Mouse (Mus musculus) olfactory bulb, adult 2 months (tissue): ENCODE measurements around the gene Camta2. TPM values are rescaled to one million over a fixed set of nuclear protein-coding genes. Genes with fewer than 3 reads are reported as not detected.

ENCODE experiments used
- H3K27ac ChIP-seq: fragments of 200-500 bp; 2 replicates; pipeline ENCODE4 v1.5.1; 2012; ENCODE audit warnings: low read depth, low read length; ENCODE audit not compliant: insufficient read depth
- H3K4me1 ChIP-seq: fragments of 200-500 bp; 2 replicates; pipeline ENCODE4 v1.6.1; 2012; ENCODE audit warnings: low read length; ENCODE audit not compliant: control insufficient read depth, insufficient read depth
- H3K4me3 ChIP-seq: fragments of 200-500 bp; 2 replicates; pipeline ENCODE4 v1.5.1; 2012; ENCODE audit warnings: mild to moderate bottlenecking, low read depth, low read length, moderate library complexity; ENCODE audit not compliant: insufficient read depth
- CTCF ChIP-seq: fragments of 200-500 bp; IDR thresholded peaks from 2 replicates; pipeline ENCODE4 v1.5.1; 2012; ENCODE audit warnings: low read depth, mild to moderate bottlenecking, low read length, moderate library complexity; ENCODE audit not compliant: insufficient read depth
- POLR2A ChIP-seq: fragments of 200-500 bp; IDR thresholded peaks from 2 replicates; pipeline ENCODE4 v1.6.1; 2012; ENCODE audit warnings: mild to moderate bottlenecking, low read depth, low read length, moderate library complexity; ENCODE audit not compliant: insufficient read depth
- WGBS: fragments of 180-500 bp; shearing (Covaris S2); methylation state at CpG from one replicate; pipeline ENCODE4 v1.1.7; 2018; 5-methylcytosine and 5-hydroxymethylcytosine counted together
- polyA plus RNA-seq: library from polyadenylated mRNA; stranded (reverse); fragments of >200 nt; gene quantifications from 2 replicates; pipeline ENCODE4 v1.2.4, GENCODE M21; 2012; ENCODE audit warnings: low replicate concordance; ENCODE audit not compliant: missing spikeins, insufficient read depth, insufficient read length

Camta2 gene
- not detected in 2 replicates for polyA plus RNA-seq

DNA sequence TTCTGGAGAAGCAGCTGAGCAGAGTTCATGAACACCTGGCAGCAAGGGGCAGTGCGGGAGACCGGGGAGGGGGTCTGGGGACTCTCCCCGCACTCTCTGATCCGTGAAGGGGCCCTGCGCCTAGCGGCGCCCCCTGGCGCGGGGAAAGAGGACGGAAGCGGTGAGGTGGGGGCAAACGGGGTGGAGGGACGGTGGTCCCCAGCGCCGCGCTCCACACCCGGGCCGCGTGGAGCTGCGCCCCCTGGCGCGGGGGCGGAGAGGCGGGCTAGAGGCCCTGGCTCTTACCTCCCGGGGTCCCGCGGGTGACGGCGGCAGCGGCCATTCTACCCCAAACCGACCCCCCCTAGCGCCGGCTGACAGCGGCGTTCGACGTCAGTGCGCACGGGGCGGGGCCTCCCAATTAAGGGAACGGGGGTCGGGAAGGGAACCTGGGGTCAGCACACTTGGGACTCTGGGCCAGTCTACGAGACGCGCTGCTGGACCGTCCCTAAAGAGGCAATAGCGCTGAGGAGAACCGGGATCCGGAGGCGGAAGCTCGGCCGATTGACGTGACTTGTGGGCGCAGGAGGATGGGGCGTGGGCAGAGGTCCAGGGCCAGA is at the start of gene Camta2:
TSS of gene Camta2 (minus strand) at position 505 of the 599 bp plus-strand sequence.
- H3K4me3 ChIP-seq = peak within 1 kb of the TSS; percentile 87
- peak within 1 kb of the TSS; percentile 67 for H3K27ac ChIP-seq
- H3K4me1 ChIP-seq = peaks cover 8% of the 10 kb centered on the region; the same call in 1 of the 2 replicates
- under 1% methylated on average over 55 of the region's 55 CpGs for WGBS
- TF ChIP-seq POLR2A (peak; percentile 88), CTCF (peak; percentile 73)

DNA sequence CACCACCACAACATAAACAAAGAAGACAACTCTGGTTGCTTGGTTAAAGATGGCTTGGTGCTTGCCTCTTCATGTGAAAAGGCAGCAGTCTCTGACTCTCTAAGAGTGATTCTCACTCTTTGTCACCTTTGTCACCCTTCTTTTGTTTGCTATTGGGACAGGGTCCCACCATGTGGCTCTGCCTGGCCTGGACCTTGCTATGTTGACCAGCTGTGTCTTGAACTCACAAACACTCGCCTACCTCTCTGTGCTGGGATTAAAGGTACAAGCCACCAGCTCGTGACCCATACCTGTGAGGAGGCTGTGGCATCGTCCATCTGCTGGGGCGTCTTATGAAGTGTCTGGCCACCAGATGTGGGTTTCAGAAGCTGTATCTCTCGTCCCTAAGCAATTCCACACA is 45.4 kb upstream of the Camta2 start:
- no peak for TF ChIP-seq CTCF
- TF ChIP-seq POLR2A = no peak
- no peaks in the 10 kb centered on the region for H3K4me1 ChIP-seq
- H3K27ac ChIP-seq = no peak overlapping the region
- H3K4me3 ChIP-seq = no peak overlapping the region
- WGBS = 80% methylated on average over 5 of the region's 5 CpGs

DNA sequence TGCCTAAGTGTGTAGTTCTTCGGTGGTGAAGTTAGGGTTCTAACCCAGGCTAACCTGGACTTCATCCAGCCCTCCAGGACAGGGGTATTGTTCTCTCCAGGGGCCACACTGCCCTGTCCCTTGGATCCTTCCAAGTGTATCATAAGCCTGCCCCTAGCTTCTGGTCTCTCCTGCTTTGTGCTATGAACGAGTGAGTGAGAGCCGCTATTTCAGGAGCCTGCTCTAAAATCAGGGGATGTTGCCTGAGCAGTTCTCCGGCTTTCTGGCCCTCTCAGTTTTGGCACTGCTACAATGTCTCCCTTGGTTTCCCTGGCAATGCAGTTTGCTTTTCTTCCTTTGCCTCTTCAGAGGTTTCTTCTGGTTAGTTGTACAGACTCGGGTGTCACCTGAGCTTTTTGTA is 43.3 kb upstream of the Camta2 start:
- TF ChIP-seq CTCF (no peak), POLR2A (no peak)
- Histone ChIP-seq H3K4me3 (no peak overlapping the region), H3K27ac (peak overlapping the region; percentile 40), H3K4me1 (no peaks in the 10 kb centered on the region)
- 19% methylated on average over 5 of the region's 5 CpGs for WGBS

- no peak for TF ChIP-seq CTCF
- no peak for TF ChIP-seq POLR2A
- Histone ChIP-seq H3K4me1 (no peaks in the 10 kb centered on the region), H3K4me3 (no peak overlapping the region), H3K27ac (0 out of 2 replicates have a peak overlapping the region, but pooled peaks have one; percentile 40)
- 64% methylated on average over 9 of the region's 9 CpGs for WGBS
Observed at GRCm38 (mm10) chr11:70730427-70731038, 42.6 kb upstream of the Camta2 start.

GRCm38 (mm10) chr11:70727385-70727784 is 39.5 kb upstream of the Camta2 start:
- WGBS = 87% methylated on average over 5 of the region's 5 CpGs
- H3K4me1 ChIP-seq = no peaks in the 10 kb centered on the region

GRCm38 (mm10) chr11:70726585-70726984 is 38.7 kb upstream of the Camta2 start:
- Histone ChIP-seq H3K4me1 (no peaks in the 10 kb centered on the region), H3K27ac (no peak overlapping the region), H3K4me3 (no peak overlapping the region)
- 88% methylated on average over 2 of the region's 2 CpGs for WGBS
- no peak for TF ChIP-seq CTCF
- TF ChIP-seq POLR2A = no peak

More at GRCm38 (mm10) chr11:70727385-70727784, 39.5 kb upstream of the Camta2 start:
- Histone ChIP-seq H3K4me3 (no peak overlapping the region), H3K27ac (no peak overlapping the region)
- TF ChIP-seq POLR2A = no peak
- TF ChIP-seq CTCF = no peak

DNA sequence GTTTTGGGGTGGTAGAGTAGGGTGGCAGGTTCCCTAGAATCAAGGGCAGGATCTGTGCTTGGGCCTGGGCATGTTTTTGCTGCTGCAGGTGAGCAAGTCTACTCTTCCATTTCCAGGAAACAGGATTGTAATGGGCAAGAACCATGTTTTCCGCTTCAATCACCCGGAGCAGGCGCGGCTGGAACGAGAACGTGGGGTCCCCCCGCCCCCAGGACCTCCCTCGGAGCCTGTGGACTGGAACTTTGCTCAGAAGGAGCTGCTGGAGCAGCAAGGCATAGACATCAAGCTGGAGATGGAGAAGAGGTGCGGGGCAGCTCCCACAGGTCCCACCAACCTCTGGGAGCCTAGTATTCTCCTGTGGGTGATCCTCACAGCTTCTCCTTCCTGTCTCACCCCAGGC is 36.8 kb upstream of the Camta2 start:
- H3K4me1 ChIP-seq = no peaks in the 10 kb centered on the region

DNA sequence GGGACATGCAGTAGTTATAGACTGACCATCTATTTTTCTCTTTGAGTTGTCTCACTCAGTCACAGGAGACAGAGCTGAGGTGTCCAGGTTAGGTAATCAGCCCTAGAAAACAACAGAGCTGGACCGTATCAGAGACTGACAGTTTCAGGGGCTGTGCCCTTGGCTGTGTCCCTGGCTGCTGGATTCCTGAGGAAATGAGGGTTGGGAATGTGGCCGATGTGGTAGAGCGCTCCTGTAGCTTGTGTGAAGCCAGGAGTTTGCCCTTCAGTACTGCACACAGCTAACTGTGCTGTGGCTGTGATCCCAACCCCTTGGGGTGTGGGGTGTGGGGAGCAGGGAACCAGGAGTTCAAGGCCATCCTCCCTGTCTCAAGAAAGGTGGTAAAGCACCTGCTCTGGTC is 33.2 kb upstream of the Camta2 start:
- WGBS = 98% methylated on average over 3 of the region's 3 CpGs
- no peak overlapping the region for H3K4me3 ChIP-seq
- no peak overlapping the region for H3K27ac ChIP-seq
- no peaks in the 10 kb centered on the region for H3K4me1 ChIP-seq
- TF ChIP-seq CTCF = no peak
- TF ChIP-seq POLR2A = no peak

More for the DNA sequence above, 36.8 kb upstream of the Camta2 start:
- Histone ChIP-seq H3K27ac (no peak overlapping the region), H3K4me3 (no peak overlapping the region)
- TF ChIP-seq POLR2A (no peak), CTCF (no peak)
- WGBS = 87% methylated on average over 9 of the region's 9 CpGs

- WGBS = 87% methylated on average over 3 of the region's 3 CpGs
- TF ChIP-seq CTCF (no peak), POLR2A (no peak)
Observed at GRCm38 (mm10) chr11:70720567-70720966, 32.7 kb upstream of the Camta2 start.

More at GRCm38 (mm10) chr11:70720567-70720966, 32.7 kb upstream of the Camta2 start:
- Histone ChIP-seq H3K4me3 (no peak overlapping the region), H3K4me1 (no peaks in the 10 kb centered on the region), H3K27ac (no peak overlapping the region)
